Mouse (Mus musculus) embryonic facial prominence, embryonic 11.5 days (tissue): ENCODE data around the gene Spem2. TPM values are rescaled to one million over a fixed set of nuclear protein-coding genes. Genes with fewer than 3 reads are reported as not detected.

Experiments used
- ATAC-seq: fragments of 200-750 bp; cut with Nextera tagmentation; replicated peaks from 2 replicates; pipeline ENCODE4 v1.8.0; 2017; ENCODE audit warnings: low read depth; ENCODE audit not compliant: insufficient number of reproducible peaks, low FRiP score, low TSS enrichment
- DNase-seq: peaks from one replicate; pipeline ENCODE4 v3.0.0-alpha.2; 2015; ENCODE audit warnings: low spot score
- H3K27ac ChIP-seq: fragments of 300-500 bp; sonication (generic); replicated peaks from 2 replicates; pipeline ENCODE4 v1.5.1; 2014; ENCODE audit warnings: mild to moderate bottlenecking, low read depth, low read length, control low read depth
- H3K27me3 ChIP-seq: fragments of 300-500 bp; sonication (generic); 2 replicates; pipeline ENCODE4 v1.6.1; 2014; ENCODE audit warnings: mild to moderate bottlenecking, low read length, moderate library complexity, mixed read lengths; ENCODE audit not compliant: control insufficient read depth, insufficient read depth
- H3K36me3 ChIP-seq: fragments of 300-500 bp; sonication (generic); replicated peaks from 2 replicates; pipeline ENCODE4 v1.6.1; 2014; ENCODE audit warnings: low read depth, mild to moderate bottlenecking, low read length, moderate library complexity, mixed read lengths; ENCODE audit not compliant: control insufficient read depth, insufficient read depth
- H3K4me1 ChIP-seq: fragments of 300-500 bp; sonication (generic); 2 replicates; pipeline ENCODE4 v1.6.1; 2014; ENCODE audit warnings: low read length, mixed read lengths; ENCODE audit not compliant: control insufficient read depth, insufficient read depth
- H3K4me2 ChIP-seq: fragments of 300-500 bp; sonication (generic); 2 replicates; pipeline ENCODE4 v1.6.1; 2014; ENCODE audit warnings: low read depth, mild to moderate bottlenecking, control low read depth, low read length, moderate library complexity
- H3K4me3 ChIP-seq: fragments of 300-500 bp; sonication (generic); 2 replicates; pipeline ENCODE4 v1.5.1; 2014; ENCODE audit warnings: low read depth, low read length, control low read depth
- H3K9ac ChIP-seq: fragments of 300-500 bp; sonication (generic); replicated peaks from 2 replicates; pipeline ENCODE4 v1.6.1; 2014; ENCODE audit warnings: mild to moderate bottlenecking, control low read depth, low read length
- H3K9me3 ChIP-seq: fragments of 300-500 bp; sonication (generic); replicated peaks from 2 replicates; pipeline ENCODE4 v1.6.1; 2016; ENCODE audit warnings: mild to moderate bottlenecking, low read length, inconsistent platforms, mixed read lengths; ENCODE audit not compliant: control insufficient read depth
- WGBS: fragments of 180-500 bp; shearing (Covaris S2); extraction: QIAGEN DNeasy Blood & Tissue Kit; methylation state at CpG from one replicate; pipeline ENCODE4 v1.1.7; 2014; 5-methylcytosine and 5-hydroxymethylcytosine counted together
- polyA plus RNA-seq: library from polyadenylated mRNA; unstranded; fragments of >200 nt; fragmentation: Nextera tagmentation; extraction: Ambion mirVana; gene quantifications from 2 replicates; pipeline ENCODE4 v1.2.1, GENCODE M21; 2014

The Spem2 gene
- polyA plus RNA-seq, 1 experiment from 2014 or later: not detected

GRCm38 (mm10) chr11:69838714-69839104 lies 20.4 kb upstream of the Spem2 start:
- Histone ChIP-seq H3K27ac (peak overlapping the region; percentile 43; the same call in 1 of the 2 replicates), H3K9ac (peak overlapping the region; percentile 67), H3K27me3 (no peaks in the 10 kb centered on the region), H3K36me3 (peaks cover 2% of the 10 kb centered on the region; the same call in 1 of the 2 replicates), H3K4me3 (peak overlapping the region; percentile 79), H3K4me2 (peak overlapping the region; percentile 51), H3K9me3 (no peaks in the 10 kb centered on the region), H3K4me1 (peaks cover 8% of the 10 kb centered on the region)
- DNase-seq: no peak
- WGBS: 3% methylated on average over 7 of the region's 7 CpGs
- peak; percentile 1; the same call in 1 of the 2 replicates for ATAC-seq

- peak; percentile 88 for ATAC-seq
- WGBS: under 1% methylated on average over 34 of the region's 34 CpGs
Observed at GRCm38 (mm10) chr11:69837952-69838713, 19.9 kb upstream of the Spem2 start, which contains the start of gene Tmem256. TSS of gene Tmem256 (plus strand) at chr11:69838514.

GRCm38 (mm10) chr11:69837604-69837951 lies 19.3 kb upstream of the Spem2 start, which contains the start of gene Nlgn2:
TSS of gene Nlgn2 (minus strand) at chr11:69837784.
- no peaks in the 10 kb centered on the region for H3K9me3 ChIP-seq
- peak within 1 kb of the TSS; percentile 77 for H3K27ac ChIP-seq
- WGBS: under 1% methylated on average over 30 of the region's 32 CpGs
- H3K27me3 ChIP-seq: 0 out of 2 replicates have a peak, but pooled peaks cover 2% of the 10 kb centered on the region
- peaks cover 9% of the 10 kb centered on the region for H3K4me1 ChIP-seq
- peak within 1 kb of the TSS; percentile 84 for H3K9ac ChIP-seq
- H3K4me3 ChIP-seq: peak within 1 kb of the TSS; percentile 79
- peak within 1 kb of the TSS; percentile 93 for H3K4me2 ChIP-seq
- ATAC-seq: no peak
- H3K36me3 ChIP-seq: peaks cover 7% of the 10 kb centered on the region; the same call in 1 of the 2 replicates
- DNase-seq: no peak

More at GRCm38 (mm10) chr11:69837952-69838713, 19.9 kb upstream of the Spem2 start, which contains the start of gene Tmem256:
- Histone ChIP-seq H3K4me3 (peak within 1 kb of the TSS; percentile 79), H3K27me3 (0 out of 2 replicates have a peak, but pooled peaks cover 2% of the 10 kb centered on the region), H3K9ac (peak within 1 kb of the TSS; percentile 84), H3K4me2 (peak within 1 kb of the TSS; percentile 93), H3K4me1 (peaks cover 9% of the 10 kb centered on the region), H3K27ac (peak within 1 kb of the TSS; percentile 77), H3K9me3 (no peaks in the 10 kb centered on the region), H3K36me3 (peaks cover 6% of the 10 kb centered on the region; the same call in 1 of the 2 replicates)
- peak; percentile 98 for DNase-seq

- Histone ChIP-seq H3K36me3 (peaks cover 7% of the 10 kb centered on the region; the same call in 1 of the 2 replicates), H3K9ac (peak overlapping the region; percentile 84), H3K4me3 (peak overlapping the region; percentile 79), H3K4me2 (peak overlapping the region; percentile 93), H3K27ac (peak overlapping the region; percentile 77), H3K4me1 (peaks cover 9% of the 10 kb centered on the region), H3K9me3 (no peaks in the 10 kb centered on the region), H3K27me3 (0 out of 2 replicates have a peak, but pooled peaks cover 2% of the 10 kb centered on the region)
- DNase-seq: peak; percentile 61
- ATAC-seq: no peak
- WGBS: under 1% methylated on average over 46 of the region's 52 CpGs
Observed at GRCm38 (mm10) chr11:69836703-69837576, 18.7 kb upstream of the Spem2 start.

- peak overlapping the region; percentile 93 for H3K4me2 ChIP-seq
- peaks cover 9% of the 10 kb centered on the region for H3K4me1 ChIP-seq
- WGBS: 0% methylated on average over 4 of the region's 4 CpGs
- peak overlapping the region; percentile 84; the same call in 1 of the 2 replicates for H3K9ac ChIP-seq
- no peak overlapping the region for H3K27ac ChIP-seq
- no peaks in the 10 kb centered on the region for H3K9me3 ChIP-seq
- peak overlapping the region; percentile 79 for H3K4me3 ChIP-seq
- peaks cover 7% of the 10 kb centered on the region for H3K36me3 ChIP-seq
- ATAC-seq: no peak
- DNase-seq: no peak
- H3K27me3 ChIP-seq: 0 out of 2 replicates have a peak, but pooled peaks cover 2% of the 10 kb centered on the region
Observed at GRCm38 (mm10) chr11:69835966-69836335, 17.7 kb upstream of the Spem2 start.

GRCm38 (mm10) chr11:69835326-69835965 lies 17.2 kb upstream of the Spem2 start:
- Histone ChIP-seq H3K9ac (0 out of 2 replicates have a peak overlapping the region, but pooled peaks have one; percentile 84), H3K36me3 (peaks cover 7% of the 10 kb centered on the region), H3K4me3 (peak overlapping the region; percentile 79), H3K27ac (no peak overlapping the region), H3K4me2 (peak overlapping the region; percentile 93), H3K9me3 (no peaks in the 10 kb centered on the region), H3K27me3 (0 out of 2 replicates have a peak, but pooled peaks cover 2% of the 10 kb centered on the region), H3K4me1 (peaks cover 9% of the 10 kb centered on the region)
- peak; percentile 57 for DNase-seq
- ATAC-seq: no peak
- WGBS: 2% methylated on average over 9 of the region's 9 CpGs

GRCm38 (mm10) chr11:69834001-69834549 lies 15.8 kb upstream of the Spem2 start:
- Histone ChIP-seq H3K27me3 (0 out of 2 replicates have a peak, but pooled peaks cover 2% of the 10 kb centered on the region), H3K4me2 (peak overlapping the region; percentile 93), H3K9ac (peak overlapping the region; percentile 77), H3K36me3 (peaks cover 7% of the 10 kb centered on the region), H3K4me1 (peaks cover 9% of the 10 kb centered on the region), H3K9me3 (no peaks in the 10 kb centered on the region), H3K4me3 (peak overlapping the region; percentile 79), H3K27ac (peak overlapping the region; percentile 8; the same call in 1 of the 2 replicates)
- 7% methylated on average over 39 of the region's 48 CpGs for WGBS
- ATAC-seq: no peak
- peak; percentile 58 for DNase-seq
